Mouse (Mus musculus) CH12.LX (cell line): ENCODE results near the gene Arhgap6. TPM values are rescaled to one million over a fixed set of nuclear protein-coding genes. Genes with fewer than 3 reads are reported as not detected.

ENCODE experiments used
- DNase-seq: peaks from one replicate; pipeline ENCODE4 v3.0.0-alpha.2; 2013; ENCODE audit errors: extremely low read depth
- H3K27ac ChIP-seq: 2 replicates; pipeline ENCODE4 v1.5.1; 2012; ENCODE audit warnings: low read depth, mild to moderate bottlenecking, control low read depth, moderate library complexity; ENCODE audit not compliant: insufficient read depth
- H3K27me3 ChIP-seq: replicated peaks from 2 replicates; pipeline ENCODE3; 2012; ENCODE audit warnings: inconsistent platforms
- H3K36me3 ChIP-seq, 2 experiments: replicated peaks in 1 of 2; 2 replicates each; pipeline versions ENCODE3 to v1.6.1; 2012; ENCODE audit warnings: inconsistent platforms in 1 of 2, low read length in 1 of 2, mild to moderate bottlenecking in 1 of 2, mixed read lengths in 1 of 2, moderate library complexity in 1 of 2; ENCODE audit not compliant: control insufficient read depth in 1 of 2, insufficient read depth in 1 of 2
- H3K4me1 ChIP-seq, 2 experiments: 2 replicates each; pipeline ENCODE4 v1.6.1; 2012; ENCODE audit warnings: inconsistent platforms in 1 of 2, moderate library complexity in 1 of 2; ENCODE audit not compliant: insufficient read depth in 2 of 2, control insufficient read depth in 1 of 2
- H3K4me2 ChIP-seq: 2 replicates; pipeline ENCODE4 v1.6.1; 2012; ENCODE audit warnings: low read depth, mild to moderate bottlenecking, control low read depth; ENCODE audit not compliant: poor library complexity, insufficient read depth, severe bottlenecking
- H3K4me3 ChIP-seq, 3 experiments: fragments of 150-350 bp in 1 of 3; sonication (generic) in 1 of 3; replicated peaks in 1 of 3; 2 replicates each; pipeline versions ENCODE3 to v1.5.1; 2011 to 2012; ENCODE audit warnings: low read depth in 2 of 3, low read length in 2 of 3, mild to moderate bottlenecking in 2 of 3, moderate library complexity in 2 of 3, control low read depth in 1 of 3, improper control_type of control experiment in 1 of 3, inconsistent platforms in 1 of 3, mixed read lengths in 1 of 3; ENCODE audit not compliant: poor library complexity in 1 of 3
- H3K79me2 ChIP-seq: replicated peaks from 2 replicates; pipeline ENCODE4 v1.6.1; 2012; ENCODE audit warnings: mild to moderate bottlenecking, moderate library complexity; ENCODE audit not compliant: control insufficient read depth, poor library complexity, insufficient read depth, severe bottlenecking; ENCODE audit errors: extremely low read depth
- H3K9ac ChIP-seq: 2 replicates; pipeline ENCODE4 v1.6.1; 2012; ENCODE audit warnings: low read depth, mild to moderate bottlenecking, control low read depth, moderate library complexity; ENCODE audit not compliant: insufficient read depth
- H3K9me3 ChIP-seq: replicated peaks from 2 replicates; pipeline ENCODE3; 2012; ENCODE audit warnings: low read length, inconsistent platforms, mixed read lengths
- BHLHE40 ChIP-seq: IDR thresholded peaks from 2 replicates; pipeline ENCODE4 v1.6.1; 2011; ENCODE audit warnings: mild to moderate bottlenecking, low read depth, low read length, improper control_type of control experiment
- CHD2 ChIP-seq: IDR thresholded peaks from 2 replicates; pipeline ENCODE4 v1.6.1; 2011; ENCODE audit warnings: low read length, improper control_type of control experiment
- ELF1 ChIP-seq: IDR thresholded peaks from 2 replicates; pipeline ENCODE4 v1.6.1; 2014; ENCODE audit warnings: low read depth, mild to moderate bottlenecking, inconsistent platforms, low read length, improper control_type of control experiment
- ETS1 ChIP-seq: conservative IDR thresholded peaks from 2 replicates; pipeline ENCODE4 v1.6.1; 2012; ENCODE audit warnings: low read depth, mild to moderate bottlenecking, inconsistent platforms, low read length, improper control_type of control experiment, moderate library complexity
- IRF4 ChIP-seq: IDR thresholded peaks from 2 replicates; pipeline ENCODE4 v1.6.1; 2014; ENCODE audit warnings: low read depth, mild to moderate bottlenecking, inconsistent platforms, low read length, improper control_type of control experiment
- JUN ChIP-seq: IDR thresholded peaks from 2 replicates; pipeline ENCODE4 v1.6.1; 2011; ENCODE audit warnings: low read depth, mild to moderate bottlenecking, low read length, improper control_type of control experiment, moderate library complexity; ENCODE audit not compliant: insufficient read depth
- JUND ChIP-seq: conservative IDR thresholded peaks from 2 replicates; pipeline ENCODE4 v1.6.1; 2011; ENCODE audit warnings: low read depth, low read length, improper control_type of control experiment
- MAFK ChIP-seq: IDR thresholded peaks from 2 replicates; pipeline ENCODE4 v1.6.1; 2011; ENCODE audit warnings: low read length, improper control_type of control experiment; ENCODE audit not compliant: insufficient replicate concordance
- MYC ChIP-seq: IDR thresholded peaks from 2 replicates; pipeline ENCODE4 v1.6.1; 2011; ENCODE audit warnings: low read depth, mild to moderate bottlenecking, improper control_type of control experiment, low read length
- NRF1 ChIP-seq: IDR thresholded peaks from 2 replicates; pipeline ENCODE4 v1.6.1; 2014; ENCODE audit warnings: low read depth, mild to moderate bottlenecking, inconsistent platforms, low read length, improper control_type of control experiment, moderate library complexity
- PAX5 ChIP-seq: IDR thresholded peaks from 2 replicates; pipeline ENCODE4 v1.6.1; 2012; ENCODE audit warnings: low read length, inconsistent platforms, mixed read lengths
- POLR2A ChIP-seq: IDR thresholded peaks from 2 replicates; pipeline ENCODE4 v1.6.1; 2011; ENCODE audit warnings: low read depth, mild to moderate bottlenecking, improper control_type of control experiment, low read length
- POLR2AphosphoS2 ChIP-seq: IDR thresholded peaks from 2 replicates; pipeline ENCODE4 v1.6.1; 2011; ENCODE audit warnings: low read depth, low read length, improper control_type of control experiment
- RAD21 ChIP-seq: IDR thresholded peaks from 2 replicates; pipeline ENCODE4 v1.6.1; 2011; ENCODE audit warnings: low read depth, mild to moderate bottlenecking, low read length, improper control_type of control experiment, moderate library complexity
- TBP ChIP-seq: conservative IDR thresholded peaks from 2 replicates; pipeline ENCODE4 v1.6.1; 2011; ENCODE audit warnings: low read depth, low read length, improper control_type of control experiment
- TCF12 ChIP-seq: IDR thresholded peaks from 2 replicates; pipeline ENCODE4 v1.6.1; 2014; ENCODE audit warnings: low read depth, mild to moderate bottlenecking, inconsistent platforms, low read length, improper control_type of control experiment
- UBTF ChIP-seq: IDR thresholded peaks from 2 replicates; pipeline ENCODE4 v1.6.1; 2012; ENCODE audit warnings: low read depth, mild to moderate bottlenecking, inconsistent platforms, low read length, improper control_type of control experiment, moderate library complexity
- USF2 ChIP-seq: conservative IDR thresholded peaks from 2 replicates; pipeline ENCODE4 v1.6.1; 2011; ENCODE audit warnings: low read depth, low read length, improper control_type of control experiment
- ZMIZ1 ChIP-seq: IDR thresholded peaks from 2 replicates; pipeline ENCODE4 v1.6.1; 2012; ENCODE audit warnings: low read depth, mild to moderate bottlenecking, inconsistent platforms, low read length, improper control_type of control experiment
- ZNF384 ChIP-seq: IDR thresholded peaks from 2 replicates; pipeline ENCODE4 v1.6.1; 2012; ENCODE audit warnings: low read depth, low read length, improper control_type of control experiment, inconsistent platforms
- dilution Hi-C: fragments of 300-500 bp; cut with MboI; formaldehyde crosslinking; loops from 2 replicates; pipeline ENCODE4 v1.14.3; 2020; ENCODE audit warnings: low sequenced_read_pairs; ENCODE audit not compliant: extremely low pct_unique_long_range_greater_than_20kb, extremely low pct_ligation_motif_present
- in situ Hi-C: fragments of 300-500 bp; cut with MboI; formaldehyde crosslinking; loops from 3 replicates; pipeline ENCODE4 v1.14.3; 2019; ENCODE audit warnings: low sequenced_read_pairs, low pct_ligation_motif_present, low pct_unique_long_range_greater_than_20kb, mixed read lengths
- polyA plus RNA-seq: library from polyadenylated mRNA; unstranded; fragments of >175 nt; gene quantifications from 2 replicates; pipeline ENCODE4 v1.2.1, GENCODE M21; 2012; ENCODE audit warnings: low read depth; ENCODE audit not compliant: insufficient read length
- total RNA-seq, 2 experiments: library from RNA; depleted of rRNA; stranded (reverse); fragments of 300-350 nt in 1 of 2; fragments of >200 nt in 1 of 2; gene quantifications; 2 replicates each; pipeline ENCODE4 v1.2.3; 2012 to 2014

The Arhgap6 gene
- total and polyA plus RNA-seq, 3 experiments, result 0.13 to 0.47 (median 0.46) TPM

- no peaks in the 10 kb centered on the region for H3K9me3 ChIP-seq
- H3K27me3 ChIP-seq, result no peaks in the 10 kb centered on the region
- dilution Hi-C loops (no loop called here), in situ Hi-C loops (no loop called here)
- H3K4me1 ChIP-seq, result no peaks in the 10 kb centered on the region
- H3K36me3 ChIP-seq, result no peaks in the 10 kb centered on the region
- TF ChIP-seq IRF4 (no peak), JUN (no peak), ETS1 (no peak), TCF12 (no peak), ELF1 (no peak), UBTF (no peak), NRF1 (no peak), ZNF384 (no peak), TBP (no peak), JUND (no peak), MYC (no peak), ZMIZ1 (no peak), RAD21 (no peak), USF2 (no peak)
- no peak for DNase-seq
- H3K4me3 ChIP-seq, result no peak overlapping the region
- no peaks in the 10 kb centered on the region for H3K79me2 ChIP-seq
- H3K27ac ChIP-seq, result no peak overlapping the region
- H3K9ac ChIP-seq, result no peak overlapping the region
- H3K4me2 ChIP-seq, result no peak overlapping the region
Measured at GRCm38 (mm10) chrX:168920942-168921341, 126.0 kb downstream of the Arhgap6 start.

GRCm38 (mm10) chrX:168932420-168932819 is 137.5 kb downstream of the Arhgap6 start:
- Histone ChIP-seq H3K36me3 (no peaks in the 10 kb centered on the region), H3K4me3 (no peak overlapping the region), H3K9me3 (no peaks in the 10 kb centered on the region), H3K4me1 (no peaks in the 10 kb centered on the region), H3K9ac (no peak overlapping the region), H3K27me3 (no peaks in the 10 kb centered on the region), H3K79me2 (no peaks in the 10 kb centered on the region), H3K4me2 (no peak overlapping the region), H3K27ac (no peak overlapping the region)
- in situ Hi-C loops, result no loop called here
- no peak for DNase-seq
- TF ChIP-seq MAFK, result no peak
- no peak for TF ChIP-seq POLR2AphosphoS2
- TF ChIP-seq JUN, result no peak
- no peak for TF ChIP-seq POLR2A
- no peak for TF ChIP-seq UBTF
- TF ChIP-seq MYC, result no peak
- TF ChIP-seq TCF12, result no peak
- no peak for TF ChIP-seq PAX5
- TF ChIP-seq BHLHE40, result no peak
- TF ChIP-seq CHD2, result no peak
- dilution Hi-C loops, result no loop called here
